Mouse (Mus musculus) hindbrain, embryonic 11.5 days (tissue): ENCODE measurements around the gene Elp4. TPM values are rescaled to one million over a fixed set of nuclear protein-coding genes. Genes with fewer than 3 reads are reported as not detected.

Experiments
- ATAC-seq: fragments of 200-750 bp; cut with Nextera tagmentation; 2 replicates; pipeline ENCODE4 v1.8.0; 2017; ENCODE audit warnings: mild to moderate bottlenecking, moderate TSS enrichment, moderate library complexity; ENCODE audit not compliant: low FRiP score
- DNase-seq: peaks from one replicate; pipeline ENCODE4 v3.0.0-alpha.2; 2015; ENCODE audit warnings: low spot score
- H3K27ac ChIP-seq: fragments of 300-500 bp; sonication (generic); 2 replicates; pipeline ENCODE4 v1.5.1; 2014; ENCODE audit warnings: mild to moderate bottlenecking, low read depth, low read length
- H3K27me3 ChIP-seq: fragments of 300-500 bp; sonication (generic); 2 replicates; pipeline ENCODE4 v1.6.1; 2014; ENCODE audit warnings: mild to moderate bottlenecking, low read length, moderate library complexity, mixed read lengths; ENCODE audit not compliant: control insufficient read depth, insufficient read depth
- H3K36me3 ChIP-seq: fragments of 300-500 bp; sonication (generic); 2 replicates; pipeline ENCODE4 v1.6.1; 2014; ENCODE audit warnings: mild to moderate bottlenecking, low read length, moderate library complexity, mixed read lengths; ENCODE audit not compliant: control insufficient read depth, insufficient read depth
- H3K4me1 ChIP-seq: fragments of 300-500 bp; sonication (generic); replicated peaks from 2 replicates; pipeline ENCODE4 v1.6.1; 2014; ENCODE audit warnings: low read length, mixed read lengths; ENCODE audit not compliant: control insufficient read depth, insufficient read depth
- H3K4me2 ChIP-seq: fragments of 300-500 bp; sonication (generic); replicated peaks from 2 replicates; pipeline ENCODE4 v1.6.1; 2014; ENCODE audit warnings: mild to moderate bottlenecking, low read depth, low read length
- H3K4me3 ChIP-seq: fragments of 300-500 bp; sonication (generic); 2 replicates; pipeline ENCODE4 v1.5.1; 2014; ENCODE audit warnings: low read depth, low read length
- H3K9ac ChIP-seq: fragments of 300-500 bp; sonication (generic); 2 replicates; pipeline ENCODE4 v1.6.1; 2014; ENCODE audit warnings: low read depth, low read length
- H3K9me3 ChIP-seq: fragments of 300-500 bp; sonication (generic); 2 replicates; pipeline ENCODE4 v1.6.1; 2016; ENCODE audit warnings: low read length; ENCODE audit not compliant: control insufficient read depth
- WGBS: fragments of 180-500 bp; shearing (Covaris S2); extraction: QIAGEN DNeasy Blood & Tissue Kit; methylation state at CpG from one replicate; pipeline ENCODE4 v1.1.7; 2014; 5-methylcytosine and 5-hydroxymethylcytosine counted together
- polyA plus RNA-seq: library from polyadenylated mRNA; unstranded; fragments of >200 nt; fragmentation: Nextera tagmentation; extraction: Ambion mirVana; gene quantifications from 2 replicates; pipeline ENCODE4 v1.2.1, GENCODE M21; 2014

The Elp4 gene
- polyA plus RNA-seq, 1 experiment from 2014 or later: 61.9 TPM

DNA sequence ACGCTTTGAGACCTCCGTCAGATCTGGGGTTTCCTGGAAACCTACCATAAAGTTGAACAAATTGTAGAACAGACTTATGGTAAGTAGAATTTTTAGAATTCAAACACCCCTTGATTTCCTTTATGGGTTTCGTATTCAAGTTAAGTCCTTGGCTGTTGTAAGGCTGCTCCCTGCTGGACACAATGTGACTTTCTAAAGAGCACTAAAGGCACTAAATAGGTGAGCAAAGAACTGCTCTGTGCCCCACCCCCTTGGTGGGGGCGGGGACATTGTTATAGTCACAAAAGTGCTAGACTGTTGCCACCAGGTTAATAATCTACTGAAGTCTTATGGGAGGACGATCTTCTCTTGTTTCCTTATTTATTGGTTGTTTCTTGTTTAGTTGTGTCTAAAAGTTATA is 4.0 kb upstream of the Elp4 start:
- Histone ChIP-seq H3K36me3 (no peaks in the 10 kb centered on the region), H3K9ac (no peak overlapping the region), H3K27ac (no peak overlapping the region), H3K4me3 (no peak overlapping the region), H3K4me1 (no peaks in the 10 kb centered on the region), H3K4me2 (no peak overlapping the region), H3K27me3 (no peaks in the 10 kb centered on the region), H3K9me3 (no peaks in the 10 kb centered on the region)
- no peak for DNase-seq
- WGBS: 85% methylated on average over 5 of the region's 5 CpGs
- ATAC-seq: no peak

DNA sequence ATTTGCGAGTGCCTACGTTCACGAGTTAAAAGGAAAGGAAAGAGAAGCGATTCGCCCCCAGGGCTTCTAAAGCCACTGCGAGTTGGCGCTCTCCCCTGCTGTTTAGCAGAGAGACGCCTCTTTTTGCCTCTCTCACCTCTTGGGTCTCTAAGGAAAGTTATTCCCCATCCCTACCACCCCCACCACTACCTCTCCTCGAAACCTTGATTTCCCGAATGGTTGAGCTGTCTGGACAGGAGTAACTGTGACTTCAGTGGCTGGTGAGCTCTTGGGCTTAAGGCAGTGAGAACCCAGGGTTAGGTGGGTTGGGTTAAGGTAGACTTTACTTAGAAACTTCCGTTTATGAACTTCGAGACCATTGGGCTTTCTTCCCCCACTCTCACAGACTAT is 388 bp upstream of the Elp4 start:
- H3K4me1 ChIP-seq: no peaks in the 10 kb centered on the region
- DNase-seq: no peak
- WGBS: 2% methylated on average over 12 of the region's 12 CpGs
- H3K4me2 ChIP-seq: peak overlapping the region; percentile 65
- no peaks in the 10 kb centered on the region for H3K27me3 ChIP-seq
- no peaks in the 10 kb centered on the region for H3K36me3 ChIP-seq
- no peaks in the 10 kb centered on the region for H3K9me3 ChIP-seq
- ATAC-seq: peak; percentile 72
- H3K4me3 ChIP-seq: peak overlapping the region; percentile 86
- H3K27ac ChIP-seq: no peak overlapping the region
- H3K9ac ChIP-seq: peak overlapping the region; percentile 66

DNA sequence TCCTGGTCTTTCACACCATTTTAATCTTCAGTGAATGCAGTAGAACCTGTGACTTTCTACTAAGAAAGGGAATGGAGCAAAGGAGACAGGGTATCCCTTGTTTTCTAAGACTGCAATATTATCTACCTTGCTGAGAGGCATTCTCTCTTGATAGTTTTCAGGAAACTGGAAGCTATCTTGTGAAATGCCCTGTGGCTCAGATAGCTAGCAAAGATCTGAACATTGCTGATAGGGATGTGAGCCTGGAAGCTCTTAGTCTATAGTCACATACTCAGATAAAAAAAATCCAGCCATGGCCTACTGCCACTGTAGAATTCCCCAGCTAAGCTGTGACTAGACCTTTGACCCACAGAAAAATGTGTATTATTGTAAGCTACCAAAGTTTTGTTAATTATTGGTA is 13.5 kb downstream of the Elp4 start:
- Histone ChIP-seq H3K36me3 (no peaks in the 10 kb centered on the region), H3K9me3 (no peaks in the 10 kb centered on the region), H3K4me3 (no peak overlapping the region), H3K4me2 (no peak overlapping the region), H3K27ac (no peak overlapping the region), H3K27me3 (no peaks in the 10 kb centered on the region), H3K4me1 (no peaks in the 10 kb centered on the region), H3K9ac (no peak overlapping the region)
- DNase-seq (no peak), ATAC-seq (no peak)

- WGBS: 93% methylated on average over 1 of the region's 1 CpGs
- Histone ChIP-seq H3K4me2 (no peak overlapping the region), H3K4me3 (no peak overlapping the region), H3K27me3 (no peaks in the 10 kb centered on the region), H3K27ac (no peak overlapping the region), H3K9ac (no peak overlapping the region), H3K4me1 (no peaks in the 10 kb centered on the region), H3K36me3 (no peaks in the 10 kb centered on the region), H3K9me3 (no peaks in the 10 kb centered on the region)
- no peak for DNase-seq
- no peak for ATAC-seq
These were observed 31.0 kb downstream of the Elp4 start for GRCm38 (mm10) chr2:105873403-105873802.

DNA sequence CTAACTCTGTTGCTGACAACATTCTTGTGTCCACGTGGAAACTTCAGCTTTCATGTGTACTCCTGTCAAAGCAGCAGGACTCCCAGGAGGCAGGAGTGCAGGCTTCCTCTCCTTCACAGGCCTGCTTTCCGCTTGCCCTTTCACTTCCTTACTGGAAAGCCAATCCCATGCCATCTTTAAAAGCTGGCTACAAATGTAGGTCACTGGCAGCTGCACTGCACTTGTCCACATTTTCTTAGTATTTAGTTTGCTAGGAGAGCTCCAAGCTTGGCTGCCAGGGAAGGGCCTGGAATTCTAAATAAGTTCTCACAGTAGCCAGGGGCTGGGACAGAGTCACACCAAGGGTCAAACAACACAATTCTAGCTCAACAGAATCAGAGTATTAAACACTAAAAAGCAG is 49.6 kb downstream of the Elp4 start:
- H3K9me3 ChIP-seq: no peaks in the 10 kb centered on the region
- H3K4me1 ChIP-seq: no peaks in the 10 kb centered on the region
- H3K9ac ChIP-seq: no peak overlapping the region
- no peaks in the 10 kb centered on the region for H3K36me3 ChIP-seq
- no peak overlapping the region for H3K4me2 ChIP-seq
- DNase-seq (no peak), ATAC-seq (no peak)
- H3K4me3 ChIP-seq: no peak overlapping the region
- WGBS: 57% methylated on average over 2 of the region's 2 CpGs
- H3K27me3 ChIP-seq: no peaks in the 10 kb centered on the region
- H3K27ac ChIP-seq: no peak overlapping the region

DNA sequence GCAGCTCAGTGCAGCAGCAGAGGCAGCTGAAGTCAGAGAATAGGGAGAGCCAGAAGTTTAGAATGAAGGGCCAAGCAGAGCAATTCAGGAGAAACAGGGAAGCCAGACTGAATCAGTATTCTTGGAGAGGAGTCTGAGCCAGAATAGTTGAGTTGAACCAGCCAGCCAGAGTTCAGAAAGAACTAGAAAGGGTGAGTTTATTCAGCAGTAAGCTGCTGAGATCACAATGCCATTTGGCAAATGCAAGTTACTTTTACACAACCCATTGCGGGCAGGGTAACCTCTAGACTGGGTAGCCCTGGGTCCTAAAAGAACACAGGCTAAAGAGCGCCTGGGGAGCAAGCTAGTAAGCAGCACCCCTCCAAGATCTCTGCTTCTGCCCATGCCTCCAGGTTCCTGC is 51.4 kb downstream of the Elp4 start:
- H3K4me1 ChIP-seq: no peaks in the 10 kb centered on the region
- H3K27me3 ChIP-seq: no peaks in the 10 kb centered on the region
- ATAC-seq (no peak), DNase-seq (no peak)
- H3K9ac ChIP-seq: no peak overlapping the region
- H3K27ac ChIP-seq: no peak overlapping the region
- WGBS: 93% methylated on average over 2 of the region's 2 CpGs
- H3K36me3 ChIP-seq: no peaks in the 10 kb centered on the region
- no peaks in the 10 kb centered on the region for H3K9me3 ChIP-seq
- H3K4me3 ChIP-seq: no peak overlapping the region
- no peak overlapping the region for H3K4me2 ChIP-seq

- no peaks in the 10 kb centered on the region for H3K36me3 ChIP-seq
- no peaks in the 10 kb centered on the region for H3K4me1 ChIP-seq
- DNase-seq (no peak), ATAC-seq (no peak)
- H3K9ac ChIP-seq: no peak overlapping the region
- H3K27me3 ChIP-seq: no peaks in the 10 kb centered on the region
- H3K27ac ChIP-seq: no peak overlapping the region
- no peak overlapping the region for H3K4me2 ChIP-seq
- no peak overlapping the region for H3K4me3 ChIP-seq
- no peaks in the 10 kb centered on the region for H3K9me3 ChIP-seq
These were observed 52.6 kb downstream of the Elp4 start for GRCm38 (mm10) chr2:105851714-105852293.

DNA sequence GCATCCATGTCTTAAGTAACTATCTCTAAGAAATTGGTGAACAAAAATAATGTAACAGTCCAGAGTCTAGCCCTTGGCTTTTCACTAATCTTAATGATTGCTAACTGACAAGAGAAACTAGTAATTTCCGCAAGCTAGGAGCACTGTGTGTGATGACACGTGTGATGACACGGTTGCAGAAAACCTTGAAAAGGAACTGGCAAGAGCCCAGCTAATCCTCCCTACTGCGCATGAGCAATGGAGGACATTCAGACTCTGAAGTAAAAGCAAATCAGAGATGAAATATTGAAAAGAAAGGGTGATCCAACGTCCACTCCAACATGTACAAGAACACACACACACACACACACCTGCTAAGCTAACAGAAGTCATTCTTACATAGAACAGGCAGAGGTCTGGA is 61.2 kb downstream of the Elp4 start:
- no peak overlapping the region for H3K4me2 ChIP-seq
- H3K27ac ChIP-seq: no peak overlapping the region
- H3K4me3 ChIP-seq: no peak overlapping the region
- ATAC-seq: no peak
- no peaks in the 10 kb centered on the region for H3K36me3 ChIP-seq
- no peak overlapping the region for H3K9ac ChIP-seq
- H3K4me1 ChIP-seq: no peaks in the 10 kb centered on the region
- H3K27me3 ChIP-seq: no peaks in the 10 kb centered on the region
- DNase-seq: no peak
- H3K9me3 ChIP-seq: no peaks in the 10 kb centered on the region
- 96% methylated on average over 5 of the region's 5 CpGs for WGBS

DNA sequence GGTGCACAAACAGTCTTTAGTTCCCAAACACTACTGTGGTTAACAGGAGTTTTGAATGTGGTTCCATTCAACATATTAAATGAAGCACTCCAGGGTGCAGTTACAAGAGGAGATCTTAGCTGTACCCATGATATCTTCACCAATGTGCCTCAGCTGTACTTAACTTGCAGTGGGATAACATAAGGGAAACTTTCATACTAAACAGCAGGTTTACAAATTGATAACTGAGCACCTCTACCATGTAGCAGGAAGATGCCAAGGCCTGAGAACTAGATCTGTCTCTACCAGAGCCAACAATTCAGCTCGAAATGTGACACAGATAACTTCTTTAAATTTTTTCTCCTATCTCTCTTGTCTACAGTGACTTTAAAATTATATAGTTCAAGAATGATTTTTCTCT is 86.4 kb downstream of the Elp4 start:
- DNase-seq (no peak), ATAC-seq (no peak)
- WGBS: 87% methylated on average over 1 of the region's 1 CpGs
- Histone ChIP-seq H3K9me3 (no peaks in the 10 kb centered on the region), H3K27ac (no peak overlapping the region), H3K27me3 (no peaks in the 10 kb centered on the region), H3K36me3 (no peaks in the 10 kb centered on the region), H3K9ac (no peak overlapping the region), H3K4me2 (no peak overlapping the region), H3K4me1 (no peaks in the 10 kb centered on the region), H3K4me3 (no peak overlapping the region)
